Mouse (Mus musculus): ENCODE data around the gene Xxylt1. TPM values are rescaled to one million over a fixed set of nuclear protein-coding genes. Genes with fewer than 3 reads are reported as not detected.

Xxylt1 gene
- total and polyA plus RNA-seq, 3 experiments, result 12.8 to 164 (median 26.6) TPM

DNA sequence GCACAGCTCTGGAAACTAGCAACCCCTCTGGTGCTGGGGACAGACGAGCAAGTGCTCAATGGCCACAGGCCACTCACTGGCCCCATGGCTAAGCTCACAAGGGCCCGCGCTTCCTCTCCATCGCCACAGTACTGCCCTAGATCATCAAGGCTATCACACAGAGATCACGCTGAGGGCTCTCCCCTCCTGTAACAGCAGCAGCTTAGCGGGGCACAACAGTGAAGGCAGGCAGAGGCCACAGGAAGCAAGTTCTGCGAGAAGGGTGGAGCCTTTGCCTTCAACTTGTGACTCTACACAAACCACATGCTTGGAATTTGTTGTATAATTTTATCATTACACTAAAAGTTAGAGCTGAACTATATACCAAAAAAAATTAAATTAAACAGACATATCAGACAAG, 46.0 kb downstream of the Xxylt1 start:
- Histone ChIP-seq H3K79me2 (ENCODE audit: control insufficient read depth, insufficient read depth, low read length, poor library complexity) (no peaks in the 10 kb centered on the region), H3K9ac (ENCODE audit: control insufficient read depth, low read depth, low read length, poor library complexity, severe bottlenecking) (no peak overlapping the region), H3K4me3 (ENCODE audit: control insufficient read depth in 1 of 2, insufficient read depth in 1 of 2, low read depth in 2 of 2, low read length in 2 of 2) (no peak overlapping the region), H3K36me3 (ENCODE audit: control insufficient read depth in 1 of 2, insufficient read depth in 2 of 2, low read length in 2 of 2) (peaks cover 0 to 4% of the 10 kb centered on the region in 2 experiments; a peak in 2 of 4 replicates), H3K9me3 (replicated peaks; ENCODE audit: insufficient read depth, low read length) (no peaks in the 10 kb centered on the region), H3K27ac (ENCODE audit: control insufficient read depth, low read depth, low read length) (no peak overlapping the region), H3K27me3 (ENCODE audit: control insufficient read depth in 1 of 2, insufficient read depth in 2 of 2, low read length in 2 of 2) (no peaks in the 10 kb centered on the region), H3K4me1 (ENCODE audit: control insufficient read depth in 1 of 2, insufficient read depth in 2 of 2, low read length in 2 of 2) (peaks cover 0 to 3% of the 10 kb centered on the region in 2 experiments; a peak in 2 of 4 replicates)
- no peak for TF ChIP-seq ZKSCAN1 (IDR thresholded peaks at IDR 0.05; ENCODE audit: low read depth, low read length)
- no peak for TF ChIP-seq USF1 (IDR thresholded peaks at IDR 0.05; ENCODE audit: low read depth, low read length)
- no peak for TF ChIP-seq POLR2AphosphoS5 (IDR thresholded peaks at IDR 0.05; ENCODE audit: borderline replicate concordance, low read depth, low read length)
- TF ChIP-seq MAZ (IDR thresholded peaks at IDR 0.05; ENCODE audit: low read depth, low read length), result no peak
- no peak for TF ChIP-seq CHD1 (IDR thresholded peaks at IDR 0.05; ENCODE audit: low read depth, low read length)
- TF ChIP-seq TCF12 (IDR thresholded peaks at IDR 0.05; ENCODE audit: low read depth, low read length), result no peak
- TF ChIP-seq CHD2 (IDR thresholded peaks at IDR 0.05; ENCODE audit: low read length), result no peak
- no peak for TF ChIP-seq MXI1 (IDR thresholded peaks at IDR 0.05; ENCODE audit: low read depth, low read length)
- TF ChIP-seq E2F4 (IDR thresholded peaks at IDR 0.05; ENCODE audit: borderline replicate concordance, low read depth, low read length), result no peak
- no peak for TF ChIP-seq JUND (IDR thresholded peaks at IDR 0.05; ENCODE audit: low read depth, low read length)
- TF ChIP-seq ZC3H11A (IDR thresholded peaks at IDR 0.05; ENCODE audit: low read depth, low read length), result no peak
- no peak for TF ChIP-seq RAD21 (IDR thresholded peaks at IDR 0.05; ENCODE audit: low read depth, low read length)
- no peak for TF ChIP-seq TBP (IDR thresholded peaks at IDR 0.05; ENCODE audit: low read depth, low read length)
- no peak for TF ChIP-seq MAX (IDR thresholded peaks at IDR 0.05; ENCODE audit: low read length)
- no peak for DNase-seq (ENCODE audit: low read depth, low spot score)

DNA sequence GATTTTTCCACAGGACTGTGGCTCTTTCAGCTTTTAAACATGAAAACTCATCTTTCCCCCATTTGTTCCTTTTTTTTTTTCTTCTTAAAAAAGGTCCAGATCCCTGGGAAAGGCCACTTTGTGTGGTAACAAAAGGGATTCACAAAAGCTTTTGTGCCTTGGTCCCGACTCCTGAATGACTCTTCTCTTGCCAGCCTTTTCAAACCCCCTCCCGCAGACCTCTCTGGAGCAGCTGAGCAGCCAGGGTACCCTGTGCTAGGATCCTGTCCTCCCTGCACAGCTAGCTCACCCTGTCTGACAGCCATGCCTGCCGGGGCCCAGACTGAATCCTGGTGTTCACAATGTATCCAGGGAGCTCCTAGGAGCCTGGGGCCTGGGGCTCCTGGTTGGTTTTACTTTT, 47.2 kb downstream of the Xxylt1 start:
- TF ChIP-seq MEF2A (IDR thresholded peaks at IDR 0.05; ENCODE audit: extremely low read depth, insufficient replicate concordance, low read depth, low read length, poor library complexity, severe bottlenecking), result no peak
- no peak for TF ChIP-seq MAFK (IDR thresholded peaks at IDR 0.05; ENCODE audit: borderline replicate concordance, low read depth, low read length)
- TF ChIP-seq TBP (IDR thresholded peaks at IDR 0.05; ENCODE audit: low read depth, low read length), result no peak
- Histone ChIP-seq H3K9me3 (replicated peaks; ENCODE audit: insufficient read depth, low read length) (no peaks in the 10 kb centered on the region), H3K27ac (ENCODE audit: control insufficient read depth, low read depth, low read length) (no peak overlapping the region), H3K4me1 (ENCODE audit: control insufficient read depth in 1 of 2, insufficient read depth in 2 of 2, low read length in 2 of 2) (no peaks in the 10 kb centered on the region), H3K79me2 (ENCODE audit: control insufficient read depth, insufficient read depth, low read length, poor library complexity) (no peaks in the 10 kb centered on the region), H3K36me3 (ENCODE audit: control insufficient read depth in 1 of 2, insufficient read depth in 2 of 2, low read length in 2 of 2) (no peaks in the 10 kb centered on the region), H3K4me3 (ENCODE audit: control insufficient read depth in 1 of 2, insufficient read depth in 1 of 2, low read depth in 2 of 2, low read length in 2 of 2) (no peak overlapping the region), H3K9ac (ENCODE audit: control insufficient read depth, low read depth, low read length, poor library complexity, severe bottlenecking) (no peak overlapping the region), H3K27me3 (ENCODE audit: control insufficient read depth in 1 of 2, insufficient read depth in 2 of 2, low read length in 2 of 2) (no peaks in the 10 kb centered on the region)
- DNase-seq (ENCODE audit: low read depth, low spot score), result no peak

Measured in MEL (cell line).